Mouse (Mus musculus) lung, embryonic 14.5 days (tissue): ENCODE data around the gene Cd6. TPM values are rescaled to one million over a fixed set of nuclear protein-coding genes. Genes with fewer than 3 reads are reported as not detected.

Experiments used
- ATAC-seq: fragments of 200-750 bp; cut with Nextera tagmentation; 2 replicates; pipeline ENCODE4 v1.8.0; 2017; ENCODE audit warnings: mild to moderate bottlenecking, moderate TSS enrichment, moderate library complexity; ENCODE audit not compliant: insufficient read depth
- DNase-seq: peaks from one replicate; pipeline ENCODE4 v3.0.0-alpha.2; 2015
- H3K27ac ChIP-seq: fragments of 300-500 bp; sonication (generic); 2 replicates; pipeline ENCODE4 v1.5.1; 2014; ENCODE audit warnings: low read depth, mild to moderate bottlenecking, moderate library complexity
- H3K27me3 ChIP-seq: fragments of 300-500 bp; sonication (generic); 2 replicates; pipeline ENCODE4 v1.6.1; 2014; ENCODE audit warnings: low read length, control low read depth; ENCODE audit not compliant: insufficient read depth
- H3K36me3 ChIP-seq: fragments of 300-500 bp; sonication (generic); 2 replicates; pipeline ENCODE4 v1.6.1; 2014; ENCODE audit warnings: control low read depth; ENCODE audit not compliant: insufficient read depth
- H3K4me1 ChIP-seq: fragments of 300-500 bp; sonication (generic); 2 replicates; pipeline ENCODE4 v1.6.1; 2014; ENCODE audit warnings: antibody characterized with exemption, control low read depth; ENCODE audit not compliant: insufficient read depth
- H3K4me2 ChIP-seq: fragments of 300-500 bp; sonication (generic); 2 replicates; pipeline ENCODE4 v1.6.1; 2014; ENCODE audit warnings: mild to moderate bottlenecking
- H3K4me3 ChIP-seq: fragments of 300-500 bp; sonication (generic); 2 replicates; pipeline ENCODE4 v1.5.1; 2014; ENCODE audit warnings: low read depth, low read length
- H3K9ac ChIP-seq: fragments of 300-500 bp; sonication (generic); 2 replicates; pipeline ENCODE4 v1.6.1; 2014
- H3K9me3 ChIP-seq: fragments of 300-500 bp; sonication (generic); 2 replicates; pipeline ENCODE4 v1.6.1; 2016; ENCODE audit warnings: low read depth, low read length, control low read depth
- CTCF ChIP-seq: IDR thresholded peaks from 2 replicates; pipeline ENCODE4 v1.5.1; 2016; ENCODE audit warnings: antibody characterized with exemption, low read depth
- WGBS: fragments of 180-500 bp; shearing (Covaris S2); extraction: QIAGEN DNeasy Blood & Tissue Kit; methylation state at CpG from one replicate; pipeline ENCODE4 v1.1.7; 2014; 5-methylcytosine and 5-hydroxymethylcytosine counted together
- polyA plus RNA-seq: library from polyadenylated mRNA; unstranded; fragments of >200 nt; fragmentation: Nextera tagmentation; extraction: Ambion mirVana; gene quantifications from 2 replicates; pipeline ENCODE4 v1.2.1, GENCODE M21; 2014

The Cd6 gene
- polyA plus RNA-seq, 1 experiment from 2014 or later, result 0.17 TPM

GRCm38 (mm10) chr19:10752106-10752505 lies 77.8 kb downstream of the Cd6 start:
- H3K27ac ChIP-seq, result no peak overlapping the region
- ATAC-seq (no peak), DNase-seq (no peak)
- H3K9ac ChIP-seq, result no peak overlapping the region
- H3K27me3 ChIP-seq, result no peaks in the 10 kb centered on the region
- no peaks in the 10 kb centered on the region for H3K4me1 ChIP-seq
- no peaks in the 10 kb centered on the region for H3K9me3 ChIP-seq
- no peak for TF ChIP-seq CTCF
- WGBS, result 90% methylated on average over 6 of the region's 6 CpGs
- no peaks in the 10 kb centered on the region for H3K36me3 ChIP-seq
- no peak overlapping the region for H3K4me2 ChIP-seq
- no peak overlapping the region for H3K4me3 ChIP-seq

- ATAC-seq (no peak), DNase-seq (no peak)
- no peaks in the 10 kb centered on the region for H3K4me1 ChIP-seq
- H3K9me3 ChIP-seq, result no peaks in the 10 kb centered on the region
- no peaks in the 10 kb centered on the region for H3K27me3 ChIP-seq
- no peak overlapping the region for H3K4me3 ChIP-seq
- WGBS, result 81% methylated on average over 1 of the region's 1 CpGs
- TF ChIP-seq CTCF, result no peak
- no peak overlapping the region for H3K9ac ChIP-seq
- no peak overlapping the region for H3K4me2 ChIP-seq
- H3K36me3 ChIP-seq, result no peaks in the 10 kb centered on the region
- H3K27ac ChIP-seq, result no peak overlapping the region
Measured at GRCm38 (mm10) chr19:10751607-10752006, 78.3 kb downstream of the Cd6 start.

- H3K27me3 ChIP-seq, result no peaks in the 10 kb centered on the region
- no peaks in the 10 kb centered on the region for H3K36me3 ChIP-seq
- H3K27ac ChIP-seq, result no peak overlapping the region
- ATAC-seq (no peak), DNase-seq (no peak)
- TF ChIP-seq CTCF, result no peak
- no peaks in the 10 kb centered on the region for H3K9me3 ChIP-seq
- H3K4me2 ChIP-seq, result no peak overlapping the region
- H3K4me1 ChIP-seq, result no peaks in the 10 kb centered on the region
- no peak overlapping the region for H3K4me3 ChIP-seq
- H3K9ac ChIP-seq, result no peak overlapping the region
- WGBS, result 72% methylated on average over 6 of the region's 6 CpGs
Measured at GRCm38 (mm10) chr19:10750161-10750560, 79.7 kb downstream of the Cd6 start.

GRCm38 (mm10) chr19:10749295-10749694 lies 80.6 kb downstream of the Cd6 start:
- ATAC-seq (no peak), DNase-seq (no peak)
- H3K27me3 ChIP-seq, result no peaks in the 10 kb centered on the region
- TF ChIP-seq CTCF, result no peak
- 90% methylated on average over 6 of the region's 6 CpGs for WGBS
- no peaks in the 10 kb centered on the region for H3K4me1 ChIP-seq
- no peaks in the 10 kb centered on the region for H3K36me3 ChIP-seq
- H3K9ac ChIP-seq, result no peak overlapping the region
- no peak overlapping the region for H3K4me2 ChIP-seq
- no peak overlapping the region for H3K4me3 ChIP-seq
- H3K9me3 ChIP-seq, result no peaks in the 10 kb centered on the region
- no peak overlapping the region for H3K27ac ChIP-seq

- ATAC-seq, result no peak
- no peak for TF ChIP-seq CTCF
- no peaks in the 10 kb centered on the region for H3K27me3 ChIP-seq
- no peak overlapping the region for H3K27ac ChIP-seq
- no peaks in the 10 kb centered on the region for H3K4me1 ChIP-seq
- no peaks in the 10 kb centered on the region for H3K36me3 ChIP-seq
- DNase-seq, result no peak
- H3K4me3 ChIP-seq, result no peak overlapping the region
- WGBS, result 59% methylated on average over 11 of the region's 11 CpGs
- no peak overlapping the region for H3K4me2 ChIP-seq
- H3K9ac ChIP-seq, result no peak overlapping the region
- H3K9me3 ChIP-seq, result no peaks in the 10 kb centered on the region
Measured at GRCm38 (mm10) chr19:10748401-10749102, 81.3 kb downstream of the Cd6 start.

- no peak for DNase-seq
- 72% methylated on average over 6 of the region's 6 CpGs for WGBS
- no peaks in the 10 kb centered on the region for H3K9me3 ChIP-seq
- H3K36me3 ChIP-seq, result no peaks in the 10 kb centered on the region
- H3K27ac ChIP-seq, result no peak overlapping the region
- H3K4me3 ChIP-seq, result no peak overlapping the region
- H3K27me3 ChIP-seq, result no peaks in the 10 kb centered on the region
- H3K4me1 ChIP-seq, result no peaks in the 10 kb centered on the region
- ATAC-seq, result no peak
- no peak overlapping the region for H3K9ac ChIP-seq
- no peak for TF ChIP-seq CTCF
- H3K4me2 ChIP-seq, result no peak overlapping the region
Measured at GRCm38 (mm10) chr19:10747718-10748117, 82.1 kb downstream of the Cd6 start.

- Histone ChIP-seq H3K4me2 (no peak overlapping the region), H3K27ac (no peak overlapping the region), H3K4me3 (no peak overlapping the region), H3K9me3 (no peaks in the 10 kb centered on the region), H3K4me1 (peaks cover 2% of the 10 kb centered on the region; the same call in 1 of the 2 replicates), H3K36me3 (no peaks in the 10 kb centered on the region), H3K9ac (no peak overlapping the region), H3K27me3 (no peaks in the 10 kb centered on the region)
- no peak for TF ChIP-seq CTCF
- DNase-seq (no peak), ATAC-seq (no peak)
- WGBS, result 76% methylated on average over 7 of the region's 7 CpGs
Measured at GRCm38 (mm10) chr19:10747182-10747581, 82.7 kb downstream of the Cd6 start.

- no peak for ATAC-seq
- no peak overlapping the region for H3K27ac ChIP-seq
- no peak overlapping the region for H3K9ac ChIP-seq
- no peaks in the 10 kb centered on the region for H3K9me3 ChIP-seq
- H3K4me2 ChIP-seq, result no peak overlapping the region
- no peaks in the 10 kb centered on the region for H3K27me3 ChIP-seq
- H3K4me3 ChIP-seq, result no peak overlapping the region
- WGBS, result 57% methylated on average over 3 of the region's 3 CpGs
- DNase-seq, result no peak
- no peak for TF ChIP-seq CTCF
- no peaks in the 10 kb centered on the region for H3K36me3 ChIP-seq
- peaks cover 8% of the 10 kb centered on the region; the same call in 1 of the 2 replicates for H3K4me1 ChIP-seq
Measured at GRCm38 (mm10) chr19:10742565-10742964, 87.3 kb downstream of the Cd6 start.
